27 mouse cellular contexts compared by ENCODE assay signal in the genomic region with DNA sequence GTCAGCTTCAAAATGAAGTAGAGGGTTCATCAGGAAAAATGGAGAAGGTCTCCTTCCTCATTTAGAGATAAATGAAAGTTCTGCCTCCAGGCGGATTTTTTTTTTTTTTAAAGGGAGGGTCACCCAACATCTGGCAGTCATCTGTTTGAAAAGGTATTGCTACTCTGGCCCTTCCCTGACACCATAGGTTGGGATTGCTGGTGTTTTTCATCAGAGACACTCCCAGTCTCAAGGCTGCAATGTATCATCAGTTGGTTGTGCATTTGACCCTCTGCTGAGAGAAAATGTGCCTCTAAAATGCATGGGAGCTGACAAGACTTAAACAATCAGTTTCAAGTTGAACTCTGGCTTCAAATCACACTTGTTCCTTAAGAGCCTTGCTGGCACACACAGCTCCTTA.
DNase-seq lines count a peak whose midpoint lies in the region; ATAC-seq lines count a peak whose summit lies in the region.
"Had no signal": no experiment of that assay in that cellular context is flagged by ENCODE, and none has a peak within 500 bp of the region (broad histone marks: within the 10 kb centered on the region; RNA-seq: fewer than 3 reads in every experiment).

No protein-coding gene starts in this region.

- 45% methylated on average over 1 of the region's 1 CpGs for WGBS in neural tube, embryonic 15.5 days
- WGBS in midbrain, embryonic 14.5 days, result 41% methylated on average over 1 of the region's 1 CpGs

- no peak overlapping the region for H3K4me2 ChIP-seq in neural tube, embryonic 15.5 days
- H3K4me2 ChIP-seq in midbrain, embryonic 14.5 days (ENCODE audit: low read length), result no peak overlapping the region
- H3K4me2 ChIP-seq: embryonic facial prominence, embryonic 12.5 days; embryonic facial prominence, embryonic 15.5 days; heart, embryonic 13.5 days; hindbrain, embryonic 14.5 days had no signal

- no peaks in the 10 kb centered on the region for H3K36me3 ChIP-seq in neural tube, embryonic 15.5 days
- no peaks in the 10 kb centered on the region for H3K36me3 ChIP-seq in midbrain, embryonic 14.5 days (ENCODE audit: control insufficient read depth, insufficient read depth, low read length)
- H3K36me3 ChIP-seq: embryonic facial prominence, embryonic 12.5 days; embryonic facial prominence, embryonic 15.5 days; heart, embryonic 10.5 days; heart, embryonic 13.5 days had no signal

- peak; percentile 12 for DNase-seq in neural tube, embryonic 10.5 days (ENCODE audit: extremely low spot score, low spot score)
- DNase-seq in embryo, embryonic 9.5 days (ENCODE audit: extremely low spot score), result peak; percentile 17
- DNase-seq in forelimb bud, embryonic 11.5 days (ENCODE audit: low read depth, low spot score), result peak; percentile 36
- DNase-seq in midbrain, embryonic 14.5 days, result no peak
- no peak for DNase-seq in frontal cortex, postnatal 25 days (ENCODE audit: low spot score in 2 of 2)
- DNase-seq in urinary bladder, adult 18-20 months (ENCODE audit: low spot score in 2 of 2), result no peak
- DNase-seq: adrenal gland, postnatal 10 days; adrenal gland, postnatal 36 days; cerebellum, adult 18-20 months; cerebellum, adult 9-10 months; cerebellum, postnatal 14 days; gastrocnemius, adult 2 months; gastrocnemius, postnatal 25 days; heart, adult 2 months; heart, postnatal 14 days; heart, postnatal 4 days had no signal

- no peaks in the 10 kb centered on the region for H3K27me3 ChIP-seq in neural tube, embryonic 15.5 days (replicated peaks)
- no peaks in the 10 kb centered on the region for H3K27me3 ChIP-seq in midbrain, embryonic 14.5 days (ENCODE audit: control insufficient read depth, insufficient read depth, low read length)
- H3K27me3 ChIP-seq: embryonic facial prominence, embryonic 12.5 days; embryonic facial prominence, embryonic 15.5 days; heart, embryonic 13.5 days had no signal

- H3K4me3 ChIP-seq in neural tube, embryonic 15.5 days (replicated peaks), result no peak overlapping the region
- no peak overlapping the region for H3K4me3 ChIP-seq in midbrain, embryonic 14.5 days (replicated peaks; ENCODE audit: low read depth, low read length)
- H3K4me3 ChIP-seq: embryonic facial prominence, embryonic 12.5 days; embryonic facial prominence, embryonic 15.5 days; gastrocnemius, adult 2 months; heart, adult 2 months; heart, embryonic 10.5 days; heart, embryonic 13.5 days had no signal

- H3K9ac ChIP-seq in neural tube, embryonic 15.5 days (replicated peaks), result no peak overlapping the region
- no peak overlapping the region for H3K9ac ChIP-seq in midbrain, embryonic 14.5 days (replicated peaks; ENCODE audit: low read length)
- H3K9ac ChIP-seq: embryonic facial prominence, embryonic 12.5 days; embryonic facial prominence, embryonic 15.5 days; heart, embryonic 13.5 days; hindbrain, embryonic 14.5 days had no signal

- H3K4me1 ChIP-seq in neural tube, embryonic 15.5 days, result no peaks in the 10 kb centered on the region
- no peaks in the 10 kb centered on the region for H3K4me1 ChIP-seq in midbrain, embryonic 14.5 days (ENCODE audit: control insufficient read depth, insufficient read depth, low read length)
- H3K4me1 ChIP-seq: embryonic facial prominence, embryonic 12.5 days; embryonic facial prominence, embryonic 15.5 days; heart, embryonic 10.5 days; heart, embryonic 13.5 days had no signal

- no peak overlapping the region for H3K27ac ChIP-seq in neural tube, embryonic 15.5 days (replicated peaks)
- H3K27ac ChIP-seq in midbrain, embryonic 14.5 days (replicated peaks; ENCODE audit: low read depth, low read length), result no peak overlapping the region; the same call in 1 of the 2 replicates
- H3K27ac ChIP-seq: embryonic facial prominence, embryonic 12.5 days; embryonic facial prominence, embryonic 15.5 days; gastrocnemius, adult 2 months; heart, adult 2 months; heart, embryonic 10.5 days; heart, embryonic 13.5 days; hindbrain, embryonic 14.5 days; hindbrain, postnatal 0 days had no signal

- H3K9me3 ChIP-seq in neural tube, embryonic 15.5 days (replicated peaks), result no peaks in the 10 kb centered on the region
- no peaks in the 10 kb centered on the region for H3K9me3 ChIP-seq in midbrain, embryonic 14.5 days (ENCODE audit: control insufficient read depth, low read length)
- H3K9me3 ChIP-seq: embryonic facial prominence, embryonic 12.5 days; embryonic facial prominence, embryonic 15.5 days; heart, embryonic 10.5 days; heart, embryonic 13.5 days had no signal

- ATAC-seq in neural tube, embryonic 15.5 days (ENCODE audit: low FRiP score), result no peak
- no peak for ATAC-seq in midbrain, embryonic 14.5 days (ENCODE audit: low FRiP score, low TSS enrichment)
- ATAC-seq: activated CD4-positive, CD25-positive, alpha-beta regulatory T cell, adult 4 months; forebrain, embryonic 14.5 days; hindbrain, postnatal 0 days; inflammation-experienced regulatory T-cells, adult 6 months; intestine, embryonic 16.5 days had no signal

Comparison
In these comparisons a context has a peak if more than half of its experiments do, and no peak if none do; other contexts are left out.
1. DNase-seq: peak in neural tube, embryonic 10.5 days (single experiment), embryo, embryonic 9.5 days (single experiment) and forelimb bud, embryonic 11.5 days (single experiment); none in midbrain, embryonic 14.5 days (single experiment), frontal cortex, postnatal 25 days (0 of 2) and urinary bladder, adult 18-20 months (0 of 2).